Mouse (Mus musculus): ENCODE data around the gene Styxl1. TPM values are rescaled to one million over a fixed set of nuclear protein-coding genes. Genes with fewer than 3 reads are reported as not detected.
A peak's percentile ranks its signal among the peaks of the same experiment; 100 is the strongest.

Gene Styxl1
- total RNA-seq (2014; fragmentation: Nextera tagmentation) (not detected in 2 replicates), total RNA-seq (2017) (2.1 TPM in 1 of 2 replicates, not detected in the other)

DNA sequence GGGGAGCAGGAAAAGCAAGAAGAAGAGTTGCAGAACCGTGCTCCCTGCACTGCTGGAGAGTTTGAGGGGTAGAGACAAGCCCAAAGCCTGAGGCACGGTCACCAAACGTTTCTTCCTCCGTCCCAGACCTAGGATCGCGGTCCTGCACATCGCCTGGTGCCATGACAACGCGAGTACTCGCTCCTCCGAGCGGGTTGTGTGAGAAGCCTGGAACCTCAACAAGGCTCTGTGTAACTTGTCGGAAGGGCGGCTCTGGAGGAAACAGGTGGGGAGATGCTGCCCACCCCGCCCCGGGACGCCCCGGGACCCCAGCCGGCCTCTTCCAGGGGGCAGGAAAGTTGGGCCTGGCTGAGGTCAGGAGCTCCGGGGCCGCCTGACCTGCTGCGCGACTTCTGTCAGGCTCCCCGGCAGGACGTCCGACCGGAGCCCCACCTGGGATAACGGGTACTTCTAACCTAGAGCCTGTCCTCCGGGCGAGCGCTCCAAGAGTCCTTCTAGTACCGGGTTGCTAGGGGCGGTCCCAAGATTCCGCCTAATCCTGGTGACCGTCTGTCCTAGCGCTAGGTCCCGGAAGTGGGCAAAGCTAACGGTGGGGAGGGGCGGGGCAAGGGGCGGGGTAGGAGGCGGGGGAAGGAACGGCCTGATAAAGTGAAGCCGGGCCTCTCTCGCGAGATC is at the start of gene Styxl1:
Gene Styxl1 (minus strand): TSS at position 590 of the 675 bp plus-strand sequence.
- ATAC-seq (replicated peaks; ENCODE audit: poor library complexity, severe bottlenecking), result no peak

DNA sequence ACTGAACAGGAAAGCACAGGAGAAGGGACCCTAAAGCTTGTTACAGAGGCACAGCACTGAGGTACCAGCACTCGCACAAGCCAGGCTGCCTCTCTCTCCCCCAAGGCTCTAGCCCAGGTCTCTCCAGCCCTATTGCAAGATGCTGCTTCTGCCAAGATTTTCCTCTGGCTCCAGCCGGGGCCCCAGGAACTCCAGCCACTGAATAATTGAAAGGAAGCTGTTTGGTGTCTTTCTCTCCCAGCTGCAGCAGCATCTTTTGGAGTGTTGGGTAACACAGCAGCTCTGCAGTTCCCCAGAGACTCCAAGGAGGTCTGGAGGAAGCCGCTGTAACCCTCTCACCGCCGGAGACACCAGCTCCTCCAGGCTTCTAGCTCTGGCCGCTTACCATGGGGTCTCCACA is 48.0 kb upstream of the Styxl1 start:
- no peak for ATAC-seq (replicated peaks; ENCODE audit: poor library complexity, severe bottlenecking)

DNA sequence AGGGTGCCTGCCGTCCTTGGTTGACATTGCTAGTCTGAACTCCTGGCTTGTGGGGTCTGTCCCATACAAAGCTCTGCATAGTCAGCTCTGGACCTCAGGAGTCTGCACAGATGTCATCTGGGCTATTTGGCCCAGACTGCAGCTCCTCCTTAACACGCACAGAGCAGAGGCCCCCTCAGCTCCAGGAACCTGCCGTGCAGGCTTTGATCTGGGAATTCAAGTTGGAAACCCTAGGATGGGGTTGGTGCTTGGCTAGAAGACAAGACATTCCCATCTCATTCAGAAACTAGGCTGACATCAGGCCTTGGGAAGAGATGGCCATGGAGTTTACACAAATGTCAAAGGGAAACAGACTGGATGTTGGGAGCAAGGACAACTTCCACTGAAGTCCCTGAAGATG is 46.3 kb upstream of the Styxl1 start:
- ATAC-seq (replicated peaks; ENCODE audit: poor library complexity, severe bottlenecking), result no peak

DNA sequence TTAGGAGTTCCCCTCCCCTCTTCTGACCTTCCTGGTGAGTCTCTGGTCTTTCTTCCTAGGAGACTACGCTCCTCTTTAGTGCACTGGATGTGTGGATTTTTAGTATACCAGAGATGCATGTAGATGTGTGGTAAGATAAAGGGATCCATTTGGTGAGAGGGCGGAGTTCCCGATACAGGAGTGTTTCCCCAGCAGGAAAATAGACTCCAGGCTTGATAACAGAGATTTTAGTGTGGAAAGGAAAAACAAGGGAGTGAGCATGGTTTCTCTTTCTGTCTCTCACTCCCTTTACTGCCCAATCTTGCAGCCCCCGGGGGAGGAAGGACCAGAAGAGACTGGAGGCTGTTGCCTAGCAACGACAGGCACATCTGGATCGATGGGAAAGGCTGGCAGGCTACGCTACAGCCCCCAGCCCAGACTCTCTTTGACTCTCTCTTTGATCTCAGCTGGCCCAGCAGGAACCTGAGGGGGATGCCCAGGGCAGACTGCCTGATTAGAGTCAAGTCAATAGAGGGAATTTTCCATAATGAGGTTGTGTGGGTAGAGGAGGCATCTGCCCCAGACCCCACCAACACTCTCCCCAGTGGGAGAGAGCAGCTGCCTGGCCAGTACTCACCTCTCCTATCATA is 44.2 kb upstream of the Styxl1 start:
- no peak for ATAC-seq (replicated peaks; ENCODE audit: poor library complexity, severe bottlenecking)

DNA sequence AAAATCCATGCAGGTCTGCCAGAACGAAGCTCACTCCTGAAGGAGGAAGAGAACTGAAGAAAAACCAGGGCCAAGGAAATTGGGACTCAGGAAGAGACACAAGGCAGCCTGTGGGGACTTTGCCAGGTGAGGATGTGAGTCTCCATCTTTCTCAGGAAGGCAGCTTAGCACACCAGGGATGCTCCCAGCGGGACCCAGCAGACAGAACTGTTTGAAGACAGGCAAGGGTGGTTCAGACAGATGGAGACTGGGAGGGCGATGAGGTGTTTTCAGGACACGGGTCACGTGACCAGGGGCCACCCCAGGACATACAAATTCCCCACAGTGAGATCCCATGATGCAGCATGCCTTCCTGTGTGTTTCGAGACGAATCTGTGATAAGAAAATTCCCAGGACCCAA is 40.3 kb upstream of the Styxl1 start:
- no peak for ATAC-seq (replicated peaks; ENCODE audit: poor library complexity, severe bottlenecking)

DNA sequence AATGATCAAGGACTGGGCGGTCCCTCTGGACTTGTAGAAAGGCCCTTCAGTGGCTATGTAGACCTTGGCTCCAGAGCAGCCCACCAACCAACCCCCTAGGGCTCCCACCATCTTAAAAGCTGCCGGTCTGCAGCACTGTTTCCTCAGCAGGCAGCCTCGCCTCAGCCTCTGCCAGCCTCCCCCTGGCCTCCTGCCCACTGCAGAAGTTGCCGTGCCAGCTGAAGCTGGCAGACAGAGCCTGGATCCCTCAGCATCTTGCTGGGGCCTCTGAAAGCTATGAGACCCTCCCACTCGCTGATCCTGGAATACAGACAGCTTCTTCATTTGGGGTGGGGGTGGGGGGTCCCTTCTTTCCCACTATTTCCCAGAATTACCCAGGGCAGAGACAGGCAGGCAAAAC is 34.8 kb upstream of the Styxl1 start:
- no peak for ATAC-seq (replicated peaks; ENCODE audit: poor library complexity, severe bottlenecking)

DNA sequence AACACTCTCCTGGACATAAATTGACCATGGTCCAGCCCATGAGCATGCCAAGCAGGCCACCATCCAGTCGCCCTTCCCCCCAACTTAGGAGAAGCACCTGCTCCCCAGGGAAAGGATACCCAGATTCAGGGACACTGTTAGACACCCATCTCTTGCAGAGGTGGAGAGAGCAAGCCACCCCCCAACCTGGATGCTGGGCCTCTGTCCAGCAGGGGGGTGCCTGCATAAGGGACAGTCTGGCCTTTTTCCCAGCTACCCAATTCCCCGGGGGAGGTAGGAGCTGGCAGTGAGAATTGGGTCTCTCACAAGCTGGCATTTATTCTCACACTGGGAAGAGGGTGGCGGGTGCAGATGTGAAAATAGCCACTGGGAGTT is 29.1 kb upstream of the Styxl1 start:
- no peak for ATAC-seq (replicated peaks; ENCODE audit: poor library complexity, severe bottlenecking)

DNA sequence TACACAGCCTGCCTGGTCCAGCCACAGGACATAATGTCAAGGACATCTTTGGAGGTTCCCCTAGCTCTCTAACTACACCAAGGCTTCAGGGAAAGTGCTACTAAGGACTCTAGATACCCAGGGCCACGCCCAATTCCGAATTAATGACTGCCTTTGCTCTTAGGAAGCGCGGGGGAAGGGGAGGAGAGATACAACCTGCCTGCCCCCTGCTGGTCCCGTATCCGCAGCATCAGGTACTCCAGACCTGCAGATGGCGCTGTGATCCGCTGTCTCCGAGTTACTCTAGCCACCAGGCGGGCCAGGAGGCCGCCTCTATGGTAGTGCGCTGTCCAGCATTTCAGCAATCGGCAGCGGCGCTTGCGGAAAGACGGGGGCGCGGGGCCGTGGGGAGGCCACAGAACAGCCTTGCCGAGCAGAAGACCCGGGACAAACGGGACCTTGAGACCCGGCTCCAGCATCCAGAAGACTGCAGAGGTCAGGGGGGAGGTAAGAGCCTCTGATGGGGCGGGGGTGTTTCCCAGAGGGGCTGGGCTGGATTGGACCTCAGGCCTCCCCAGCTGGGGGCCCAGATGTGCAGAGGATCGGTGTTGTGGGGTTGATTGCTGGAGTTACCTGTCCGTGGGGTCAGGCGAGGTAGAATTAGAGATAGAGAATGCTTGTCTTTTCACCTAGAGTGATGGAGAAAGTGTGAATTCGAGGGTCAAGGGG is 28.5 kb upstream of the Styxl1 start, which contains the start of gene Srrm3:
Gene Srrm3 (plus strand): TSS at position 336 of the 708 bp plus-strand sequence.
- peak; percentile 100 for ATAC-seq (replicated peaks; ENCODE audit: poor library complexity, severe bottlenecking)

DNA sequence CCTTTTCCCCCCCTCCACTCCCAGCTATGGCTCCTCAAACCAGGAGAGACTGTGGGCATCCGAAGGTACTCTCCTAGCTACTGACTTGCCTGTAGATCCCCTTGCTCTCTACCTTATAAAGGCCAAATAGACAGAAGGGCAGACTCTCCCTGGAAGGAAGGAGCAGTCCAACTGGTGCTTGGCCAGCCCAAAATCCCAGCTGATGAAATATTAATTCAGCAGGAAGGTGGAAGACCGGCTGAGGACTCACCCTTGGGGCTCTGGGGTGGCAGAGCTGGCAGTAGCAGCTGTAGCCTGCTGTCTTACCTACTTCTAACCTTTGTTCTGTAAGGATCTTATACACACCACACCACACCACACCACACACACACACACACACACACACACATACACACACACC is 26.6 kb upstream of the Styxl1 start:
- ATAC-seq (replicated peaks; ENCODE audit: poor library complexity, severe bottlenecking), result no peak

DNA sequence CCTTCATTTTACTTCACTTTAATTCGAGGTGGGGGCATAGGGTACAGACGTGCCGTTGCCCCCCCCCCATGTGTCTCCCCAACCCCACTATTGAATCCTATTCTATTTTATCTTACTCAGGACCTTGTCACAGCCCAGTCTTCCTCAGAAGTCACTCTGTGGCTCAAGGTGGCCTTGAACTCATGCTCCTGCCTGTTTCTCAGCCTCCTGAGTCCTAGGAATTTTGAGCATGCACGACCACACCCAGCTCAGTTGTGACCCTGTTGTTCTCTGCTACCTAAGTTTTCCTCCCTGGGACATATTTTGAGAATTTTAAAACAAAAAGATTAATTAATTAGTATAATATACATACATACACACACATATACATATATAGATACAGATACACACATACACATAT is 25.5 kb upstream of the Styxl1 start:
- no peak for ATAC-seq (replicated peaks; ENCODE audit: poor library complexity, severe bottlenecking)

DNA sequence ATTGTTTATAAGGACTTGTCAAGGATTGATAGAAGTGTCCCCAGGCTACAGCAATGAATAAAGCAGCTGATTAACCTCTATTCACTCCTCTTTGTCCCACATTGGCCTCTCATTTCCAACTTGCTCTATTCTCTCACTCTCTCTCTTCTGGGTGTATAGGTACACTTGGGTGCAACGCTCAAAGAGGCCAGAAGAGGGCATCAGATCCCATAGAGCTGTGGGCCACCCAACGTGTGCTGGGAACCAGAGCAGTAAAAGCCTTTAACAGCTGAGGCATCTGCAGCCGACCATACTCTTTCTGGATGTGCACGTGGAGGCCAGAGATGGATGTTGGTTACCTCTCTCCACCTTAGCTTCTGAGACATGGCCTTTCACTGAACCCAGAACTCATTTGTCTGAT is 24.9 kb upstream of the Styxl1 start:
- no peak for ATAC-seq (replicated peaks; ENCODE audit: poor library complexity, severe bottlenecking)

DNA sequence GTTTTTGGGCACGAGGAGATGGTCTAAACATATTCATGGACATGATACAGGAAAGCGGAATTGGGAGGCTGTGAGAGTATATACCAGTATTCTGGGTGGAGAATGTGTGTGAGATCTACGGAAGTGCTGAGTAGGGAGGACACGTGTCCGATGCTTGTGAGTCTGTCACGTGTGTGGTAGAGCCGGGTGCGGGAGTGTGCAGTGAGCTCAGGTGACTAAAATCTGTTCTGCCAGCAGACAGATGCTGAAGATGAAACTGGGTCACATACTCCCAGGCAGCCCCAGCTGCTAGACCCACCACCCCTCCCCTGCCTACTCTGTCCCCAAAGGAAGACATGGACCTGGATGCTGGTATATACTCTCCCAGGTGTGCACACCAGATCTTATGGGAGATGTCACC is 24.5 kb upstream of the Styxl1 start:
- no peak for ATAC-seq (replicated peaks; ENCODE audit: poor library complexity, severe bottlenecking)

DNA sequence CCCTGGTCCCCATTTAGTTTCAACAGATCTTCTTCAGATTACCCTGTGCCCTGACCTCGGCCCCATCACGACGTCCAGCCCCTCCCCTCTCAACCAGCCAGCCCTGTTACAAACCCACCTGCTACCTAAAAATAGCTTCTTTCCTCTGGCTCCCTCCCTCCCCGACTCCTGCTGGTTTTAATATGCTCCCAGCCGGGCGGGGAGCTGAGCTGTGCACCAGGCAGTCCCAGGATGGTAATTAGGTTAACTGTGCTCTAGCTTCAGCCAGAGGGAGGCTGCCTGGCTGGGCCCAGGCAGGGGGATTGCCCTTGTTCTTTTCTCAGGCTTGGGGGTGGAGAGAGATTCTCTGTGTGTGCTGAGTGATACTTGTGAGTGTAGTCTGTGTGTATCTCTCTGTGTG is 22.7 kb upstream of the Styxl1 start:
- no peak for ATAC-seq (replicated peaks; ENCODE audit: poor library complexity, severe bottlenecking)

DNA sequence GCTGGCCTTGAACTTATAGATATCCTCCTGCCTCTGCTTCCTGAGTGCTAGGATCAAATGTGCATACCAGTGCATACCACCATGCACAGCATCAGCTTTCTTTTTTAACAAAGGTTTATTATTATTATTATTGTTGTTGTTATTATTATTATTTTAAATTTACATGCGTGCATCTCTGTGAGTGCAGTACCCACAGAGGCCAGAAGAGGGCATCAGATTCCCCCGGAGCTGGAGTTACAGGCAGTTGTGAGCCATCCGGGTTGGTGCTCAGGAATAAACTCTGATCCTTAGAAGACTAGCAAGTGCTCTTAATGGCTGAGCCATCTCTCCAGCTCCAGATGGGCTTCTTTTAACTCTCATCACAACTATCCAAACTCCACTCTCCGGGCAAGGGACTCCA is 21.6 kb upstream of the Styxl1 start:
- ATAC-seq (replicated peaks; ENCODE audit: poor library complexity, severe bottlenecking), result no peak

DNA sequence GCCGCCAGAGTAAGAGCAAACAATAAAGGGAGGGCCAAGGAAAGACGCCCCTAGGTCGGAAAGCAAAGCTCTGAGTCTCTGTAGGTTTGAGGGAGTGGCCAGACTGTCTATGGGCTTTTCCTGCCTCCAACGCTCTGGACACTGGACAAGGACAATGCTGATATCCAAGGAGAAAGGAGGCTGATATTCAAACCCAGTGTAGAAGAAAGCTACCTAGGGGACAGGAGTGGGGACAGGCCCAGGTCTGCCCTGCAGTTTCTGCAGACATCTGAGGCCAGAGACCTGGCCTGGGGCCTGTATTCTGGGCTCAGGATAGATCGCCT is 16.6 kb upstream of the Styxl1 start:
- ATAC-seq (replicated peaks; ENCODE audit: poor library complexity, severe bottlenecking), result no peak

DNA sequence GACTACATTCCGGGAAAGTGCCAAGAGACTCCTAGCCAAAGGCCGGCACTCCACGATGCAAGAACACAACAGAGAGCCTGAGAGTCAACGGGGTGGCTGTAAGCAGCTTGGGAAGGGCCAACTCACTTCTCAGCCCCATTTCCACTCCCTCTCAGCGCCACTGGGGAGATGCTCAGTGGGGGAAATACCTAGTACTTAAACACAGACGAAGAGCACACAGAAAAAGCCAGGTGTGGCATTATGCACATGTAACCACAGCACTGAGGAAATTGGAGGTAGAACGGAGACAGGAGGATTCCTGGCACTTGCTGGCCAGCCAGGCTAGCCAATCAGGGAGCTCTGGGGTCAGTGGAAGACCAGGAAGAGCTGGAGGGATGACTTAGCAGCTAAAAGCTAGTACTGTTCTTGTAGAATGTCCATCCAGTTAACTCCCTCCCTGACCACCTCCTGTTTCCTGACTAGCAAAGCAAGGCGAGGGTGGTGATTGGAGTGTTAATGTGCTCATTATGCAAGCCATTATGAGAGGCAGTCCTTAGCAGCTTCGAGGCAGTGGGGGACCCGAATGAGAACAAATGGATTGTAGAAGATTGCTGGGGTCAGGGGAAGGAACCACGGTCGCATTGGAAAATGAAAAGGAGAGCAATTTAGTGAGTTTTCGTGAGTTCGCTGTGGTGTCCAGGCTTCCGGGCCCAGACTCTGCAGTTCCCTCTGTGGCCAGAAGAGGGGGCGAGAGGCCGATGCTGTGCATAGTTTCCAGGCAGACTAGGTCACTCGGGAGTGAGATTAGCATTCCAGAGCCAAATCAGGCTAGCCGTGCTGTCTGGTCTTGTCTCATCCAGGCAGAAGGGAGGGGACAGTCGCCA is 16.0 kb upstream of the Styxl1 start:
- peak; percentile 85 for ATAC-seq (replicated peaks; ENCODE audit: poor library complexity, severe bottlenecking)

DNA sequence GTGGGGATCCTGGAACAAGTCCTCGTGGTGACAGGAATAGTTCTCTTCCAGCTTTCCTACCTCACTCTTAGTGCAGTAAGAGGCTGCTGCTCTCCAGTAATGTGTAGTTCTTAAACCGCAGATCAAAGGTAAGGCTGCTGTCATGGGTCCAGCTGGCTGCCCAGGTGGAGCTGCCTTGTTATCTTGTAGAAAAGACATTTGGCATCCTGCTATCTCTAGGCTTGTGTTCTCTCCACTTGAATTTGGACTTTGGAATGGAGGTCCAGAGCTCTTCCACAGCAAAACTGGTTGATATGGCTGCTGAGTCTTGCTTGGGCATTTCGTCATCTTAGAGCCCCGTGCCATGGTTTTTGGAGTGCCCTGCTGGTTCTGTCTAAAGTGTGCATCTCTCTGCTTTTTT is 4.7 kb upstream of the Styxl1 start:
- no peak for ATAC-seq (replicated peaks; ENCODE audit: poor library complexity, severe bottlenecking)

DNA sequence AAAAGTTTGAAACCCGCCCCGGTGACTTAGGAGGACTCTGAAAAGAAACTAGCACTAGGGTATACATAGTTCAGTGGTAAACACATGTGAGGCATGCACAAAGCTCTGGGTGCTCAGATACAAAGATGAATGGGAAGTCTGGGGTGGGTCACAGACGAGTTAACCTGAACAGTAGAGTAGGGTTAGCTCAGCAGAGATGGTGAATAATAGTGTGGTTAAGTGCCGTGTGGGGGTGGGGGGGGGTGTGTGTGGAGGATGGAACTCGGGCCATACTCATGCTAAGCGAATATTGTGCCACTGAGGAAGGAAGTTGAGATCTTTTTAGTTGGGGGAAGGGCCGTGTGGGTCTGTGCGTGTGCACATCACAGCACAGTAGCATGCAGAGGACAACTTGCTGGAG is 2.1 kb upstream of the Styxl1 start:
- ATAC-seq (replicated peaks; ENCODE audit: poor library complexity, severe bottlenecking), result peak; percentile 6

DNA sequence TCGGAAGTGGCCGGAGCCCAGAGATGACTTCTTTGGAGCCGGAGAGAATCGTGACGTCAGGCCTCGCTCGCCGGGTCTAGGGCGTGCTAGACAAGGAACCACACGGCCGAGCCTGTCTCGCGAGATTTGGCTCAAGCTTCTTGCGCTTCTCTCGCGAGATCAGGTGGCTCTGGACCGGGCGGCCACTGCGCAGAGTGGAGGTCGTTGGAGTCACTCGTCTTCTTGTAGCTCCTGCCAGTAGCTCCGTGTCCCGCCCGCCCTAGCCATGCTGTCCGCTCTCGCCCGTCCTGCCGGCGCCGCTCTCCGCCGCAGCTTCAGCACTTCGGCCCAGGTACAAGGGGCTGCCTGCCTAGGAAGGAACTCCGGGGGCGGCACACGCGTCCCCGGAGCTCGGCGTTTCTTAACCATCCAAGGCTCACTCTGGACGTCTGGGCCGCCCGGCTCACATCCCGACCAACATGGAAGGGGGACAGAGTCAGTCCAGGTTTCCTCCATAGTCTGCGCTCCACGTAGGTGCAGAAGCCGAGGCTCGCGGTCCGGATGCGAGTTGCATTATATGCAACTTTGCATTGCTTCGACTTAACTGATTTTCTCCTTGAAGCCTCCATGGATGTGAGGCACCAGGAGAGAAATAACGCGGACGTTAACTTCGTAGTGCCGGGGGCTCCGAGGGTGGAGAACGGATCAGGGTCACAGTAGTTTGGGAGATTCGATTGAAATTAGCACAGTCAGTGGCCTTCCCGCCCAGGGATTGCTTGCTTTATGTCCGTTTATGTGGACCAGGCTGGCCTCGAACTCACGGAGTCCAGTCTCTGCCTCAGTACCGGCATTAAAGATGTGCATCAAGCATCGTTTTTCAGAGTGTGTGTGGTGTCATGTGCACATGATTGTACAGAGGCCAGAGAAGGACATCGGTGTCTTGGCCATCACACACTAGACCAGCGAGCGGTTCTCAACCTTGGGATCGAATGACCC is 573 bp upstream of the Styxl1 start, which contains the start of gene Mdh2:
Gene Mdh2 (plus strand): TSS at position 10 of the 975 bp plus-strand sequence.
- peak; percentile 85 for ATAC-seq (replicated peaks; ENCODE audit: poor library complexity, severe bottlenecking)

DNA sequence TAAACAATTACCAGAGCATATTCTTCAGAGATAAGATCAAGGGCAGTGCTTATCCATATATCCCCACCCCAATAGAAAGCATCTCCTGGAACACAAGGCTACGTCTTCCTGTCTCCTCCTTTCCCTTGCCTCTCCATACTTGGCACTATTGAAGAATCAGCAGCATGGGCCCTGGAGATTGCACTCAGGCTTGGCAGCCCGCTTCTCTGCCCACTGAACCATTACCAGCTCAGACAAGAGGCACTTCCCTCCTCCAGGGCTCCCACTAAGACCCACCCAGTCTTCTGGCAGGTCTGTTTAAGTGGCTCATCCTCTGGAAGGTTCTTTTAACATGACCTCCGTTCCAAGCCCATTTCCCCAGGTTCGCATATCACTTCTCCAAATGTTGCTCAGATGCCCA is 1.6 kb downstream of the Styxl1 start:
- no peak for ATAC-seq (replicated peaks; ENCODE audit: poor library complexity, severe bottlenecking)
